Mouse (Mus musculus) heart, postnatal 0 days (tissue): ENCODE measurements around the gene Racgap1.

Source experiments
- CTCF ChIP-seq: IDR thresholded peaks from 2 replicates; pipeline ENCODE4 v1.5.1; 2016; ENCODE audit warnings: antibody characterized with exemption, control low read depth, low read depth
- EP300 ChIP-seq: IDR thresholded peaks from 2 replicates; pipeline ENCODE4 v1.6.1; 2016; ENCODE audit warnings: antibody characterized with exemption, low read depth

DNA sequence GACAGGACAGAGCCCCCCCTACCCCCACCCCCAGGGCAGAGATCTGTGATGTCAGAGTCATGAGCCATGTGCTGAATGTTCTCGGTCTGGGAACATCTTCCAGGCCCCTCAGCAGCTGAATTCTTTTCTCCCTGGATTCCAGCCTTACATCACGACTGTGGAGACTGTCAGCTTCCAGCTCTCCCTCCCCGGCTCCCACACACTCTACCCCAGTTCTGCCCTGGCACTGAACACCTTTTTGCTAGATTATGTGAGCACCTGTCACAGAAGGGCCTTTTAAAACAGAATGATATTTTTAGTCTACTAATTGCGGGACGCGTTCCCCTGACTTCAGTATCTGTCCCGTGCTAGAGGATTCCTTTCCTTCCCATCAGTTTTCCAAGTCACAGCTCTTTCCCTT lies 39.9 kb downstream of the Racgap1 start:
- no peak for TF ChIP-seq CTCF
- TF ChIP-seq EP300, result no peak
